Comparison of ENCODE assay signal across 19 mouse cellular contexts in genomic region chr17:51956275-51956674, GRCm38 (mm10).
DNase-seq lines count a peak whose midpoint lies in the region; ATAC-seq and TF ChIP-seq lines count a peak whose summit lies in the region.
"Had no signal": no experiment of that assay in that cellular context is flagged by ENCODE, and none has a peak within 500 bp of the region (broad histone marks: within the 10 kb centered on the region; RNA-seq: fewer than 3 reads in every experiment).

No protein-coding gene starts in this region.

- H3K9me3 ChIP-seq in heart, embryonic 16.5 days (replicated peaks; ENCODE audit: control insufficient read depth, low read length), result no peaks in the 10 kb centered on the region
- no peaks in the 10 kb centered on the region for H3K9me3 ChIP-seq in heart, embryonic 11.5 days (replicated peaks; ENCODE audit: control insufficient read depth, low read length)
- H3K9me3 ChIP-seq: embryonic facial prominence, embryonic 12.5 days; forebrain, embryonic 13.5 days; hindbrain, embryonic 13.5 days had no signal

- no peaks in the 10 kb centered on the region for H3K27me3 ChIP-seq in heart, embryonic 16.5 days (ENCODE audit: control insufficient read depth, insufficient read depth, low read length)
- no peaks in the 10 kb centered on the region for H3K27me3 ChIP-seq in heart, embryonic 11.5 days (ENCODE audit: control insufficient read depth, insufficient read depth, low read length)
- no peaks in the 10 kb centered on the region for H3K27me3 ChIP-seq in kidney, adult 2 months (replicated peaks; ENCODE audit: control insufficient read depth, insufficient read depth, low read length)
- H3K27me3 ChIP-seq: embryonic facial prominence, embryonic 12.5 days; forebrain, embryonic 13.5 days; hindbrain, embryonic 13.5 days had no signal

- TF ChIP-seq CTCF in kidney, adult 2 months (conservative IDR thresholded peaks at IDR 0.05; ENCODE audit: insufficient read depth, insufficient read length, low read depth, low read length), result no peak

- no peak overlapping the region for H3K27ac ChIP-seq in heart, embryonic 16.5 days (ENCODE audit: low read length)
- H3K27ac ChIP-seq in heart, embryonic 11.5 days (ENCODE audit: low read depth, low read length), result no peak overlapping the region
- no peak overlapping the region for H3K27ac ChIP-seq in kidney, adult 2 months (ENCODE audit: insufficient read depth, low read depth, low read length)
- H3K27ac ChIP-seq: embryonic facial prominence, embryonic 12.5 days; forebrain, embryonic 13.5 days; hindbrain, embryonic 13.5 days; hindbrain, postnatal 0 days had no signal

- no peaks in the 10 kb centered on the region for H3K36me3 ChIP-seq in heart, embryonic 16.5 days (ENCODE audit: control insufficient read depth, insufficient read depth)
- no peaks in the 10 kb centered on the region for H3K36me3 ChIP-seq in heart, embryonic 11.5 days (ENCODE audit: control insufficient read depth, insufficient read depth, low read length)
- no peaks in the 10 kb centered on the region for H3K36me3 ChIP-seq in kidney, adult 2 months (ENCODE audit: control insufficient read depth, insufficient read depth, low read length)
- H3K36me3 ChIP-seq: embryonic facial prominence, embryonic 12.5 days; G1E; hindbrain, embryonic 13.5 days had no signal

- TF ChIP-seq POLR2A in kidney, adult 2 months (IDR thresholded peaks at IDR 0.05; ENCODE audit: low read depth, low read length), result no peak

- H3K4me2 ChIP-seq in heart, embryonic 16.5 days (ENCODE audit: low read depth, low read length), result no peak overlapping the region
- no peak overlapping the region for H3K4me2 ChIP-seq in heart, embryonic 11.5 days
- H3K4me2 ChIP-seq: embryonic facial prominence, embryonic 12.5 days; forebrain, embryonic 13.5 days; hindbrain, embryonic 13.5 days had no signal

- DNase-seq in naive thymus-derived CD4-positive, alpha-beta T cell, adult 2 months (ENCODE audit: low read depth), result peak; percentile 30
- DNase-seq in thymus, postnatal 0 days (ENCODE audit: low spot score), result peak; percentile 77
- peak; percentile 63 to 78 for DNase-seq in thymus, postnatal 36 days
- no peak for DNase-seq in kidney, adult 2 months
- DNase-seq: adrenal gland, postnatal 14 days; cerebellum, adult 11-12 months; cerebellum, adult 9-10 months; cerebellum, postnatal 25 days; forebrain, postnatal 0 days; gastrocnemius, postnatal 14 days; heart, postnatal 14 days had no signal

- ATAC-seq in heart, embryonic 16.5 days (replicated peaks; ENCODE audit: extremely low read depth, insufficient read depth, low FRiP score), result peak; percentile 65
- no peak for ATAC-seq in heart, embryonic 11.5 days (replicated peaks; ENCODE audit: insufficient number of reproducible peaks, low FRiP score, low TSS enrichment)
- no peak for ATAC-seq in erythroid progenitor cell, adult 5-6 weeks (replicated peaks; ENCODE audit: low FRiP score, poor library complexity, severe bottlenecking)
- ATAC-seq: forebrain, embryonic 13.5 days; forebrain, postnatal 0 days; hindbrain, postnatal 0 days had no signal

- H3K4me3 ChIP-seq in heart, embryonic 16.5 days (ENCODE audit: low read length), result no peak overlapping the region
- no peak overlapping the region for H3K4me3 ChIP-seq in heart, embryonic 11.5 days (ENCODE audit: low read depth, low read length)
- no peak overlapping the region for H3K4me3 ChIP-seq in kidney, adult 2 months (ENCODE audit: insufficient read depth, low read depth, low read length)
- H3K4me3 ChIP-seq: embryonic facial prominence, embryonic 12.5 days; forebrain, embryonic 13.5 days; hindbrain, embryonic 13.5 days had no signal

- H3K4me1 ChIP-seq in heart, embryonic 16.5 days (ENCODE audit: control insufficient read depth, insufficient read depth, low read length), result no peaks in the 10 kb centered on the region
- no peaks in the 10 kb centered on the region for H3K4me1 ChIP-seq in heart, embryonic 11.5 days (ENCODE audit: control insufficient read depth, insufficient read depth, low read length)
- no peaks in the 10 kb centered on the region for H3K4me1 ChIP-seq in kidney, adult 2 months (ENCODE audit: control insufficient read depth, insufficient read depth, low read length)
- H3K4me1 ChIP-seq: embryonic facial prominence, embryonic 12.5 days; forebrain, embryonic 13.5 days; hindbrain, embryonic 13.5 days had no signal

- no peak overlapping the region for H3K9ac ChIP-seq in heart, embryonic 16.5 days (ENCODE audit: low read length)
- H3K9ac ChIP-seq in heart, embryonic 11.5 days (ENCODE audit: low read depth, low read length), result no peak overlapping the region
- H3K9ac ChIP-seq: embryonic facial prominence, embryonic 12.5 days; forebrain, embryonic 13.5 days; forebrain, postnatal 0 days; hindbrain, embryonic 13.5 days had no signal

- 81% methylated on average over 13 of the region's 13 CpGs for WGBS in heart, embryonic 16.5 days
- 85% methylated on average over 13 of the region's 13 CpGs for WGBS in heart, embryonic 11.5 days (ENCODE audit: insufficient replicate concordance)
- WGBS in kidney, adult 2 months, result 71% methylated on average over 13 of the region's 13 CpGs
